Mouse (Mus musculus): Measurements from ENCODE around the gene Wdr47. TPM values are rescaled to one million over a fixed set of nuclear protein-coding genes. Genes with fewer than 3 reads are reported as not detected.
"Not testable (repeated sequence)": the region's sequence is repeated elsewhere in the genome, so short reads cannot be mapped to it uniquely, and the experiment has no call there.

The Wdr47 gene
- total and polyA plus RNA-seq, 3 experiments: 2.5 to 3.8 TPM; not detected in 1

GRCm38 (mm10) chr3:108646036-108646435, 55.0 kb downstream of the Wdr47 start:
- TF ChIP-seq MYC (IDR thresholded peaks at IDR 0.05; ENCODE audit: low read depth, low read length): no peak
- TF ChIP-seq MAFK (IDR thresholded peaks at IDR 0.05; ENCODE audit: borderline replicate concordance, low read depth, low read length): no peak
- TF ChIP-seq MXI1 (IDR thresholded peaks at IDR 0.05; ENCODE audit: low read depth, low read length): no peak
- Histone ChIP-seq H3K36me3 (ENCODE audit: control insufficient read depth in 1 of 2, insufficient read depth in 2 of 2, low read length in 2 of 2) (no peaks in the 10 kb centered on the region), H3K4me3 (ENCODE audit: control insufficient read depth in 1 of 2, insufficient read depth in 1 of 2, low read depth in 2 of 2, low read length in 2 of 2) (no peak overlapping the region), H3K4me1 (ENCODE audit: control insufficient read depth in 1 of 2, insufficient read depth in 2 of 2, low read length in 2 of 2) (no peaks in the 10 kb centered on the region), H3K9ac (ENCODE audit: control insufficient read depth, low read depth, low read length, poor library complexity, severe bottlenecking) (no peak overlapping the region), H3K79me2 (ENCODE audit: control insufficient read depth, insufficient read depth, low read length, poor library complexity) (no peaks in the 10 kb centered on the region), H3K9me3 (replicated peaks; ENCODE audit: insufficient read depth, low read length) (no peaks in the 10 kb centered on the region), H3K27me3 (ENCODE audit: control insufficient read depth in 1 of 2, insufficient read depth in 2 of 2, low read length in 2 of 2) (no peaks in the 10 kb centered on the region), H3K27ac (ENCODE audit: control insufficient read depth, low read depth, low read length) (no peak overlapping the region)
- DNase-seq (ENCODE audit: low read depth, low spot score): no peak

GRCm38 (mm10) chr3:108647681-108648080, 56.6 kb downstream of the Wdr47 start:
- not testable (repeated sequence) for H3K36me3 ChIP-seq (ENCODE audit: control insufficient read depth in 1 of 2, insufficient read depth in 2 of 2, low read length in 2 of 2); H3K9me3 ChIP-seq (replicated peaks; ENCODE audit: insufficient read depth, low read length); H3K4me3 ChIP-seq (ENCODE audit: control insufficient read depth in 1 of 2, insufficient read depth in 1 of 2, low read depth in 2 of 2, low read length in 2 of 2); H3K4me1 ChIP-seq (ENCODE audit: control insufficient read depth in 1 of 2, insufficient read depth in 2 of 2, low read length in 2 of 2); H3K79me2 ChIP-seq (ENCODE audit: control insufficient read depth, insufficient read depth, low read length, poor library complexity); H3K27ac ChIP-seq (ENCODE audit: control insufficient read depth, low read depth, low read length); H3K9ac ChIP-seq (ENCODE audit: control insufficient read depth, low read depth, low read length, poor library complexity, severe bottlenecking); DNase-seq (ENCODE audit: low read depth, low spot score); H3K27me3 ChIP-seq (ENCODE audit: control insufficient read depth in 1 of 2, insufficient read depth in 2 of 2, low read length in 2 of 2)

- H3K4me3 ChIP-seq (ENCODE audit: control insufficient read depth in 1 of 2, insufficient read depth in 1 of 2, low read depth in 2 of 2, low read length in 2 of 2): peak overlapping the region; percentile 34 to 42
- H3K27me3 ChIP-seq (ENCODE audit: control insufficient read depth in 1 of 2, insufficient read depth in 2 of 2, low read length in 2 of 2): no peaks in the 10 kb centered on the region
- H3K79me2 ChIP-seq (ENCODE audit: control insufficient read depth, insufficient read depth, low read length, poor library complexity): peaks cover 9% of the 10 kb centered on the region
- DNase-seq (ENCODE audit: low read depth, low spot score): peak; percentile 68
- peaks cover 0 to 3% of the 10 kb centered on the region in 2 experiments; a peak in 1 of 4 replicates for H3K36me3 ChIP-seq (ENCODE audit: control insufficient read depth in 1 of 2, insufficient read depth in 2 of 2, low read length in 2 of 2)
- peaks cover 0 to 2% of the 10 kb centered on the region in 2 experiments; a peak in 2 of 4 replicates for H3K4me1 ChIP-seq (ENCODE audit: control insufficient read depth in 1 of 2, insufficient read depth in 2 of 2, low read length in 2 of 2)
- H3K9me3 ChIP-seq (replicated peaks; ENCODE audit: insufficient read depth, low read length): no peaks in the 10 kb centered on the region
- H3K9ac ChIP-seq (ENCODE audit: control insufficient read depth, low read depth, low read length, poor library complexity, severe bottlenecking): peak overlapping the region; percentile 47
- H3K27ac ChIP-seq (ENCODE audit: control insufficient read depth, low read depth, low read length): no peak overlapping the region
- TF ChIP-seq ZMIZ1 (IDR thresholded peaks at IDR 0.05; ENCODE audit: low read depth, low read length): no peak
- no peak for TF ChIP-seq EP300 (IDR thresholded peaks at IDR 0.05; ENCODE audit: low read depth in 1 of 2, low read length in 2 of 2)
- 0 out of 2 replicates have a peak, but pooled peaks have one; percentile 12 for TF ChIP-seq TBP (IDR thresholded peaks at IDR 0.05; ENCODE audit: low read depth, low read length)
- TF ChIP-seq GATA1 (IDR thresholded peaks at IDR 0.05; ENCODE audit: low read depth, low read length): no peak
- no peak for TF ChIP-seq TAL1 (IDR thresholded peaks at IDR 0.05; ENCODE audit: low read length)
- TF ChIP-seq NELFE (IDR thresholded peaks at IDR 0.05; ENCODE audit: low read depth, low read length): no peak
- TF ChIP-seq NRF1 (IDR thresholded peaks at IDR 0.05; ENCODE audit: insufficient read depth, low read depth, low read length, poor library complexity, severe bottlenecking): no peak
- peak; percentile 29; the same call in 1 of the 2 replicates for TF ChIP-seq ZC3H11A (IDR thresholded peaks at IDR 0.05; ENCODE audit: low read depth, low read length)
- no peak for TF ChIP-seq MAX (IDR thresholded peaks at IDR 0.05; ENCODE audit: low read length)
- TF ChIP-seq MXI1 (IDR thresholded peaks at IDR 0.05; ENCODE audit: low read depth, low read length): no peak; the same call in 1 of the 2 replicates
- no peak for TF ChIP-seq ZKSCAN1 (IDR thresholded peaks at IDR 0.05; ENCODE audit: low read depth, low read length)
- no peak for TF ChIP-seq POLR2A (IDR thresholded peaks at IDR 0.05; ENCODE audit: control insufficient read depth in 1 of 2, insufficient read depth in 1 of 2, low read depth in 1 of 2, low read length in 2 of 2, poor library complexity in 1 of 2)
- TF ChIP-seq MAZ (IDR thresholded peaks at IDR 0.05; ENCODE audit: low read depth, low read length): no peak
- TF ChIP-seq SIN3A (IDR thresholded peaks at IDR 0.05; ENCODE audit: low read length): no peak
- no peak for TF ChIP-seq MEF2A (IDR thresholded peaks at IDR 0.05; ENCODE audit: extremely low read depth, insufficient replicate concordance, low read depth, low read length, poor library complexity, severe bottlenecking)
- no peak for TF ChIP-seq ZNF384 (IDR thresholded peaks at IDR 0.05; ENCODE audit: low read depth, low read length)
- no peak for TF ChIP-seq KAT2A (conservative IDR thresholded peaks at IDR 0.05; ENCODE audit: low read depth, low read length)
- TF ChIP-seq UBTF (IDR thresholded peaks at IDR 0.05; ENCODE audit: borderline replicate concordance, insufficient read depth, low read depth, low read length): no peak
- no peak; the same call in 1 of the 2 replicates for TF ChIP-seq JUND (IDR thresholded peaks at IDR 0.05; ENCODE audit: low read depth, low read length)
- no peak for TF ChIP-seq MAFK (IDR thresholded peaks at IDR 0.05; ENCODE audit: borderline replicate concordance, low read depth, low read length)
- no peak for TF ChIP-seq CHD1 (IDR thresholded peaks at IDR 0.05; ENCODE audit: low read depth, low read length)
- no peak for TF ChIP-seq RCOR1 (IDR thresholded peaks at IDR 0.05; ENCODE audit: low read depth, low read length)
- TF ChIP-seq RAD21 (IDR thresholded peaks at IDR 0.05; ENCODE audit: low read depth, low read length): peak; percentile 50
Measured at GRCm38 (mm10) chr3:108652866-108653642, 62.0 kb downstream of the Wdr47 start.

Data from MEL (cell line).